Mouse (Mus musculus) midbrain, embryonic 12.5 days (tissue): ENCODE data around the gene Atrn. TPM values are rescaled to one million over a fixed set of nuclear protein-coding genes. Genes with fewer than 3 reads are reported as not detected.

Experiments
- ATAC-seq: fragments of 200-750 bp; cut with Nextera tagmentation; 2 replicates; pipeline ENCODE4 v1.8.0; 2017; ENCODE audit warnings: low read depth, moderate TSS enrichment, moderate library complexity; ENCODE audit not compliant: low FRiP score
- H3K27ac ChIP-seq: fragments of 300-500 bp; sonication (generic); replicated peaks from 2 replicates; pipeline ENCODE4 v1.5.1; 2016; ENCODE audit warnings: mild to moderate bottlenecking
- H3K27me3 ChIP-seq: fragments of 300-500 bp; sonication (generic); 2 replicates; pipeline ENCODE4 v1.6.1; 2016; ENCODE audit warnings: mild to moderate bottlenecking
- H3K36me3 ChIP-seq: fragments of 300-500 bp; sonication (generic); 2 replicates; pipeline ENCODE4 v1.6.1; 2016
- H3K4me1 ChIP-seq: fragments of 300-500 bp; sonication (generic); 2 replicates; pipeline ENCODE4 v1.6.1; 2016
- H3K4me2 ChIP-seq: fragments of 300-500 bp; sonication (generic); replicated peaks from 2 replicates; pipeline ENCODE4 v1.6.1; 2016; ENCODE audit warnings: mild to moderate bottlenecking, moderate library complexity
- H3K4me3 ChIP-seq: fragments of 300-500 bp; sonication (generic); 2 replicates; pipeline ENCODE4 v1.5.1; 2016; ENCODE audit warnings: mild to moderate bottlenecking
- H3K9ac ChIP-seq: fragments of 300-500 bp; sonication (generic); replicated peaks from 2 replicates; pipeline ENCODE4 v1.6.1; 2016; ENCODE audit warnings: mild to moderate bottlenecking, moderate library complexity
- H3K9me3 ChIP-seq: fragments of 300-500 bp; sonication (generic); 2 replicates; pipeline ENCODE4 v1.6.1; 2016; ENCODE audit warnings: mild to moderate bottlenecking
- WGBS: fragments of 180-500 bp; shearing (Covaris S2); methylation state at CpG from one replicate; pipeline ENCODE4 v1.1.7; 2016; 5-methylcytosine and 5-hydroxymethylcytosine counted together
- polyA plus RNA-seq: library from polyadenylated mRNA; unstranded; fragments of >200 nt; fragmentation: Nextera tagmentation; extraction: Ambion mirVana; gene quantifications from 2 replicates; pipeline ENCODE4 v1.2.1, GENCODE M21; 2016

Atrn gene
- polyA plus RNA-seq, 1 experiment from 2014 or later: 11.8 TPM

- ATAC-seq: no peak
- 78% methylated on average over 9 of the region's 9 CpGs for WGBS
Measured at GRCm38 (mm10) chr2:131044989-131045720, 138.9 kb downstream of the Atrn start.

GRCm38 (mm10) chr2:131046025-131046424 is 139.7 kb downstream of the Atrn start:
- WGBS: 83% methylated on average over 2 of the region's 2 CpGs
- H3K27ac ChIP-seq: no peak overlapping the region
- H3K4me3 ChIP-seq: no peak overlapping the region
- no peaks in the 10 kb centered on the region for H3K36me3 ChIP-seq
- peaks cover 29% of the 10 kb centered on the region for H3K27me3 ChIP-seq
- H3K9me3 ChIP-seq: no peaks in the 10 kb centered on the region
- no peak overlapping the region for H3K4me2 ChIP-seq
- no peak for ATAC-seq
- peaks cover 2% of the 10 kb centered on the region; the same call in 1 of the 2 replicates for H3K4me1 ChIP-seq
- H3K9ac ChIP-seq: no peak overlapping the region

More at GRCm38 (mm10) chr2:131044989-131045720, 138.9 kb downstream of the Atrn start:
- H3K4me2 ChIP-seq: no peak overlapping the region
- no peak overlapping the region for H3K27ac ChIP-seq
- no peaks in the 10 kb centered on the region for H3K9me3 ChIP-seq
- H3K9ac ChIP-seq: no peak overlapping the region
- H3K4me1 ChIP-seq: peaks cover 7% of the 10 kb centered on the region; the same call in 1 of the 2 replicates
- no peaks in the 10 kb centered on the region for H3K36me3 ChIP-seq
- H3K4me3 ChIP-seq: no peak overlapping the region
- peaks cover 37% of the 10 kb centered on the region for H3K27me3 ChIP-seq

- H3K9ac ChIP-seq: no peak overlapping the region
- ATAC-seq: no peak
- no peaks in the 10 kb centered on the region for H3K36me3 ChIP-seq
- peaks cover 59% of the 10 kb centered on the region for H3K27me3 ChIP-seq
- H3K27ac ChIP-seq: no peak overlapping the region
- no peak overlapping the region for H3K4me2 ChIP-seq
- H3K4me3 ChIP-seq: no peak overlapping the region
- no peaks in the 10 kb centered on the region for H3K9me3 ChIP-seq
- peaks cover 21% of the 10 kb centered on the region for H3K4me1 ChIP-seq
- WGBS: 79% methylated on average over 5 of the region's 5 CpGs
Measured at GRCm38 (mm10) chr2:131052043-131052442, 145.7 kb downstream of the Atrn start.

GRCm38 (mm10) chr2:131052862-131053418 is 146.6 kb downstream of the Atrn start:
- H3K4me3 ChIP-seq: no peak overlapping the region
- H3K4me1 ChIP-seq: peaks cover 21% of the 10 kb centered on the region
- WGBS: 66% methylated on average over 6 of the region's 6 CpGs
- no peaks in the 10 kb centered on the region for H3K9me3 ChIP-seq
- H3K27me3 ChIP-seq: peaks cover 64% of the 10 kb centered on the region
- H3K27ac ChIP-seq: no peak overlapping the region
- no peak for ATAC-seq
- H3K9ac ChIP-seq: no peak overlapping the region
- no peak overlapping the region for H3K4me2 ChIP-seq
- H3K36me3 ChIP-seq: no peaks in the 10 kb centered on the region

- H3K9me3 ChIP-seq: no peaks in the 10 kb centered on the region
- H3K4me2 ChIP-seq: peak overlapping the region; percentile 47
- peak overlapping the region; percentile 21; the same call in 1 of the 2 replicates for H3K9ac ChIP-seq
- H3K4me1 ChIP-seq: peaks cover 21% of the 10 kb centered on the region
- H3K27ac ChIP-seq: no peak overlapping the region
- no peaks in the 10 kb centered on the region for H3K36me3 ChIP-seq
- no peak for ATAC-seq
- H3K27me3 ChIP-seq: peaks cover 75% of the 10 kb centered on the region
- WGBS: 2% methylated on average over 45 of the region's 45 CpGs
- H3K4me3 ChIP-seq: peak overlapping the region; percentile 31
Measured at GRCm38 (mm10) chr2:131053851-131054645, 147.8 kb downstream of the Atrn start.

- no peaks in the 10 kb centered on the region for H3K9me3 ChIP-seq
- H3K4me1 ChIP-seq: peaks cover 21% of the 10 kb centered on the region
- H3K4me2 ChIP-seq: peak overlapping the region; percentile 47
- no peak for ATAC-seq
- H3K27ac ChIP-seq: no peak overlapping the region
- 2% methylated on average over 21 of the region's 21 CpGs for WGBS
- peak overlapping the region; percentile 31 for H3K4me3 ChIP-seq
- peaks cover 75% of the 10 kb centered on the region for H3K27me3 ChIP-seq
- no peaks in the 10 kb centered on the region for H3K36me3 ChIP-seq
- peak overlapping the region; percentile 21; the same call in 1 of the 2 replicates for H3K9ac ChIP-seq
Measured at GRCm38 (mm10) chr2:131054646-131055264, 148.5 kb downstream of the Atrn start.

- 4% methylated on average over 10 of the region's 10 CpGs for WGBS
- no peak overlapping the region for H3K4me3 ChIP-seq
- no peaks in the 10 kb centered on the region for H3K9me3 ChIP-seq
- H3K4me1 ChIP-seq: peaks cover 21% of the 10 kb centered on the region
- no peak overlapping the region for H3K9ac ChIP-seq
- peak overlapping the region; percentile 47 for H3K4me2 ChIP-seq
- peaks cover 75% of the 10 kb centered on the region for H3K27me3 ChIP-seq
- H3K27ac ChIP-seq: no peak overlapping the region
- peak; percentile 59; the same call in 1 of the 2 replicates for ATAC-seq
- H3K36me3 ChIP-seq: no peaks in the 10 kb centered on the region
Measured at GRCm38 (mm10) chr2:131055631-131056030, 149.3 kb downstream of the Atrn start.

- H3K9ac ChIP-seq: no peak overlapping the region
- H3K4me2 ChIP-seq: peak overlapping the region; percentile 31; the same call in 1 of the 2 replicates
- no peak overlapping the region for H3K4me3 ChIP-seq
- no peak overlapping the region for H3K27ac ChIP-seq
- no peaks in the 10 kb centered on the region for H3K36me3 ChIP-seq
- H3K9me3 ChIP-seq: no peaks in the 10 kb centered on the region
- peaks cover 79% of the 10 kb centered on the region for H3K27me3 ChIP-seq
- peaks cover 21% of the 10 kb centered on the region for H3K4me1 ChIP-seq
- no peak for ATAC-seq
- 2% methylated on average over 10 of the region's 10 CpGs for WGBS
Measured at GRCm38 (mm10) chr2:131056191-131056590, 149.9 kb downstream of the Atrn start.

GRCm38 (mm10) chr2:131058672-131059071 is 152.4 kb downstream of the Atrn start:
- WGBS: 94% methylated on average over 8 of the region's 8 CpGs

DNA sequence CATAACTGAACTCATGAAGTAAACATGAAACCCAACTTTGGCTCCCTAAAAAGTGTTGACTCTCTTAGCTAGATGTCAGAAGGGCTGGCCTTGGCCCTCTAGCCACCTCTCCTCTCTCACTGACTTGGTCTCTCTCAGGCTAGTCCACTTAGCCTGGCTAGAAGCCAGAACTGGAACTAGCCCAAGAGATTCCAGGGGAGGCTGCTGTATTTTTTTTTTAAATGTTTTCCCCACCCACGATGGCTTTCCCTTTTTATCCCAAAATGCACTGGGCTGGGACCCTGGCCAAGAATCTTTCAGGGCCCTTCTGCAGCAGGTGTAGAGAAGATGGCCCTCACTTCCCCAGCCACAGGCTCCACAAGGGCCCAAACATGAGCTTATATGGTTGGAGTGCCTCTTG is 153.1 kb downstream of the Atrn start:
- no peak for ATAC-seq
- Histone ChIP-seq H3K36me3 (no peaks in the 10 kb centered on the region), H3K27ac (no peak overlapping the region), H3K9me3 (no peaks in the 10 kb centered on the region), H3K9ac (no peak overlapping the region), H3K4me3 (no peak overlapping the region), H3K27me3 (peaks cover 75% of the 10 kb centered on the region), H3K4me2 (no peak overlapping the region), H3K4me1 (peaks cover 19% of the 10 kb centered on the region)
- WGBS: 83% methylated on average over 1 of the region's 1 CpGs

More at GRCm38 (mm10) chr2:131058672-131059071, 152.4 kb downstream of the Atrn start:
- H3K9ac ChIP-seq: no peak overlapping the region
- no peak overlapping the region for H3K4me2 ChIP-seq
- no peak for ATAC-seq
- H3K4me1 ChIP-seq: peaks cover 25% of the 10 kb centered on the region
- no peak overlapping the region for H3K27ac ChIP-seq
- H3K4me3 ChIP-seq: no peak overlapping the region
- H3K27me3 ChIP-seq: peaks cover 78% of the 10 kb centered on the region
- H3K36me3 ChIP-seq: no peaks in the 10 kb centered on the region
- H3K9me3 ChIP-seq: no peaks in the 10 kb centered on the region

DNA sequence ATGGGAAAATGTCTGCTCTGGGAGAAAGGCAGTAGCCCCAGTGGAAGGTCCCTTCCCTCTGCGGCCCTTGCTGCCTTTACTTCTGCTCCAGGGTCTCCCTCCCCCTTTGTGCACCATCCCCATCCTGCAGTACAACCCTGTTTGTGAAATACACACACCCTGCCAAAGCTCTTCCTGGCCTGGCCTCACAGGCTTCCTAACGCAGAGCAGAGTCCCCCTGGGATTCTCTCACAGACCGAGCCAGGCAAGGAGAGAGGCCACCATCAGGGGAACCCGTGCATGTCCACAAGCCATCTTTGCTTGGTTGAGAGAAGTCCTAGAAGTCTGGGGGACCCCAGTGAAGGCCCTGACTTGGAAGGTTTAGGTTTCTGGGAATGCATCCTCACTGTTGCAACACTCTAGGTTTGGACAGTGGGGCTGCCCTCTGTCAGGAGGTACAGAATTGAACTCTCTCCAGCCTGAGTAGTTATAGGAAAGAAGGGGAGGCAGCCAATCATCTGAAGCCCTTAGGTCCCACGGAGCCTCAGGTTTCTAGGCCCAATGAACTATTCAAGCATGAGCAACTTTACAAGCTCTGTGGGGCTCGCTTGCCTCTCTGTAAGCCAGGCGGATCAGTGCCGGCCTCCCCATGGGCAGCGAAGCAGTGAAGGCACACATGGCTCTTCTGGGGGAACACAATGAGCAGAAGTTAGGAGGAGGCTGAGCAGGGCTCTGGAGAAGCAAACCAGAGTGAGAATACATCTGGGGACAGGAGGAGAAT is 153.7 kb downstream of the Atrn start:
- H3K9ac ChIP-seq: no peak overlapping the region
- no peak overlapping the region for H3K27ac ChIP-seq
- H3K4me3 ChIP-seq: no peak overlapping the region
- no peaks in the 10 kb centered on the region for H3K36me3 ChIP-seq
- WGBS: 57% methylated on average over 9 of the region's 9 CpGs
- peaks cover 75% of the 10 kb centered on the region for H3K27me3 ChIP-seq
- no peak overlapping the region for H3K4me2 ChIP-seq
- ATAC-seq: no peak
- H3K9me3 ChIP-seq: no peaks in the 10 kb centered on the region
- peaks cover 16% of the 10 kb centered on the region for H3K4me1 ChIP-seq
